Mouse (Mus musculus) spleen, postnatal 10 days (tissue): ENCODE results near the gene Scamp4.

Source experiments
- DNase-seq, 2 experiments: peaks; one replicate each; pipeline ENCODE4 v3.0.0; 2021 to 2022; ENCODE audit warnings: low spot score in 2 of 2

Scamp4 gene

DNA sequence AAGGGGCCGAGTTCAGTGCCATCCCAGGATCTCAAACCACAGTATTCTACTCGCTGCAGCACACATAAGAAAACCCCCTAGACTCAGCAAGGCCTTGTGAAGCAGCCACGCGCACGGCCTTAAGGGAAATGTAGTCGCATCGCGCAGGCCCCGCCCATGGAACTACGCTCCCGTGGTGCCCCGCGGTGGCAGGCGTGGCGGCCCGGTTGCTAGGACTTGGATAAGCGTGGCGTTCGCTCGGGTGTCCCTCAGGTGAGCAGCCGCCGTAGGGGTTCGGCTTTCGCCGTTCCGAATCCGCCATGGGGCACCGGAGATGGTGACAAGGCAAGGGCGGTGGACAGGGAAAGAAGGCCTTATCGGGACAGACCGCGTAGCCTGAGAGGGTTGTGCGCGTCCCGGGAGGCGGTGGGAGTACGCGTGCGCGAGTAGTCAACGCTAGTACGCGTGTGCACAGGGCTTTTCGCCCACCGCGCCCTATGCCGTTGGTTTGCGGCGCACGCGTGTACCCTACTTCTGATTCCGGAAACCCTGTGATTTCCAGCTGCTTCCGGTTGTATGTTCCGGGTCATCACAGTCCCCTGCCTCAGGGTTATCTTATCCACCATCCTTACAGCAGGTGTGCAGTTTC lies at the start of gene Scamp4, which contains the start of gene Adat3:
Gene Scamp4 (plus strand): TSS at position 175 of the 628 bp plus-strand sequence.
Gene Adat3 (plus strand): TSS at position 183 of the 628 bp plus-strand sequence.
- peak; percentile 95 to 96 for DNase-seq

DNA sequence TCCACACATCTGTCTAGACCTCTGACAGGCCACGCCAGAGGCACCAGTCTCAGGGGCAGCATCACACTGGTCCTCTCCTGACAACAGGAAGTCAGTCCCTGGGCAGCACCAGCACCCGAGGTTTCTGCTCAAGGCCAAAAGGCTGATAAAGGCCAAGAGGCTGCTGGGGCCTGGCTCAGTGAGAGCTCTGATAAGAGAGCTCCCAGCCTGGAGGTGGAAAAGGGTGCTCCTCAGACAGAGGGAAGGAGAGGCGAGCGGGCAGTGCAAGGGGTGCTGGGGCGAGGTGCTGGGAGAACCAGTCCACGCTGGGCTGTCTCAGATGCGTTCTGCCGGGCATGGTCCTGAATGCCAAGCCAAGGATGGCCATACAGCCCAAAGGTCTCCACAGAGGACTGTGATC lies 49.1 kb upstream of the Scamp4 start:
- peak; percentile 57 to 77 for DNase-seq

DNA sequence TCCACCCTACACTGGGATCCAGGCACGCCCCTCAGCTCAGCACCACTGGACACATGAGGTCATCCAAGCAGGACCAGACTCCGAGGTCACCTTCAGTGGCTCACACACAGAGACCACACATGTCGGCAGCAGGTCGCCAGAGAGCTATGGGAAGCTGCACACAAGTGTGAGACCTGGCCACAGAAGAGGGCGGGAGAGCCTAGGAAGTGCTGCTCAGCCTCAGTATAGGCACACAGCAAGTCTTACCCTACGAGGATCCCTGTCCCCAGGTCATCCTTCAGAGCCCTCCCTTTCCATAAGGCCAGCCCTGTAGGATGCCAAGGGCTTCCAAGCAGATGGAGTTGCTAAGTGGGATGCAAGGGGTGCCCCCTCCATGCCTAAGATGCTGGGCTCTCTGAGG lies 48.7 kb upstream of the Scamp4 start:
- no peak for DNase-seq

DNA sequence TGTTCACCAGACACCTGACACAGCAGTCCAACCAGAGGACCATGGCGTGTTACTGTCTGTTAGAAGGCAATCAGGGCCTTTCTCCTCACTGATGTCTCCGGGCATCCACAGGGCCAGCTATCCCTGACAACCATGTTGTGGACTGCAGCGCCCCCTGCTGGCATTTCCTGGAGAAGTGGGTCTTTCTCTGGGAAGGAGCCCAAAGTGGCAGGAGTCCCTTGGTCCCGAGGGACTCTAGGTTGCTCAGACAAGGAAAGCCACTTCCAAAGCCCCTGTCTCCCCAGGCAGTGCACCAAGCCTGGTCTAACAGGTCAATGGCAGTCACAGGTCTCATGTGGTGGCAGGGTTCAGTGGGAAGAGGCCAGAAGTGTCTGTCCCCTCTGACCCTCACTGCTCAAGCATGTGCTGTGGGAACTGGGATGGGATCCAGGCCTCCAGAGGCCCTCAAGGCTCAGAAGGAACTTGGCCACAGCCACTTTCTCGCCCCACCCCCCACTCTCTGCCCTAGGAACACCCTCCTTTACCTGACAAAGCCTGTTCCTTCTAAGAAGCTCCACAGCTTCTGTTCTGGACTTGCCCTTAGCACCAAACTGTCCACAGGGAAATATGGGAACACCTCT lies 45.2 kb upstream of the Scamp4 start:
- DNase-seq = peak; percentile 89 to 92

DNA sequence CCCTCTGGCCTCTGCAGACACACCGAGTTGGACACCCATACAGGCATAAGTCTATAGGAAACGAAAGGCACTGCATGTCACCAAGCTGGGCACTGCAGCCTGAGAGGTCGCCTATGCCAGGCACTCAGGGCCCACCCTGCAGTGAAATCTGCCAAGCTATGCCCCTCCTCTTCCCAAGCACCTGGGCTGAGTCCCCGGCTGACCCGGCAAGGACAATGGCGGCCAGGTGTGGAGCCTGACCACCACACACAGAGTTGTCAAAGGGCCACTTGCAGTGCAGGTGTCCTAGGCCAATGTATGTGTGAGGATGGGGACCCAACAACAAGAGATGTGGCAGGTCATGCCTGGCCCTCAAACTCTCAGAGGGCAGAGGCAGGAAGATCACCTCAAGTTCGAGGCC lies 43.2 kb upstream of the Scamp4 start:
- no peak for DNase-seq

DNA sequence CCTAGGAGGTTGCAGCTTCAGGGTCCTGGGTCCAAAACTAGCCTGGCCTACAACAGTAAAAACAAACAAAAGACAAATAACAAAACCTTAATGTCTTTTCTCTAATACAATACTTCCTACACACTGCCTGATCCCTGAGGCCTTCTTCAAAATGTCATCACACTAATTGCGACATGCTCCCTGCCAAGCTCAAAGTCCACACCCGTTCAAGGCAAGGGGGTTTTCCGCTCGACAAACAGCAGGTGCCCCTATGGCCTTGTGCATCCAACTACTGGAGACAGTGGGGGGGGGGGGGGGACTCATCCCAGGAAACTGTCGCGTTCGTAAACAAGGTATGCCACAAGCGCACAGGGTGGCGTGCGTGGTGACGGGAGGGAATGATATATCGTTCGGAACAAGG lies 42.1 kb upstream of the Scamp4 start:
- DNase-seq = no peak

DNA sequence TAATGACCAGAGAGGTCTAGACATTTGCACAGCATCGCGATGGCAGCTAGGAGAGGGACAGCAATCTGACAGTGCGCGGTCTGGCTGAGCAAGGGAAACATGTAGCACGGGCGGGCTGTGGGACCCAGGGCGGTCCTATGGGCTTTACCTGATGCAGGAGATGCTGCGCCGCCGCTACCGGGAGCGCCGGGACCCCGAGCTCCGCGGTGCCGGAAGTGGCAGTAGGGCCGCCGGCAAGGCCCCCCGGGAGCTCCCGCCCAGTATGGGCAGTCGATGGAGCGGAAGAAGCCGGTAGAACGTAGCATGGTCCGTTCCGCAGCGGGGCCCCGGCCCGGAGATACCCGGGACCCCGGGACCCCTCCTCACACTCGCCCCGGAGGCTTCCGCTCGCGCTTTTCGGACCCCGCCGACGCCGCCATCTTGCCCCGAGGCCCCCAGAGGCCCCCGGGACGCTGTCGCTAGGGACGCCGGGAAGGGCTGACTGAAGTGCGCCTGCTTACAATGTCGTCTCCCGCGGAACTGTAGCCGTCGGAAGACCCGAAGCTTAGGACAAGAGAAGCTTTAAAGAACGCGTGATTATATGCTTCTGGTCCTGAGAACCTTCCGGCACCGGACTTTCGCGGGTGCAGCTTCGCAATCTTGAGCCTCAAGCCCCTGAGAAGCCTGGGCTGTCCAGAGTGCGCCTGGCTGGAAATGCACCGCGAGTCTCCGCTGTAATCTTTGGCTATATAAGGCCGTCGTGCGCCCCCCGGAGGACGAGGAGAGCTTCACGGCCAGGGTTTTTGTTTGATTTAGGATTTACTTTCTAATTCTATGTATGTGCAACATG lies 41.3 kb upstream of the Scamp4 start, which contains the start of gene Rexo1:
Gene Rexo1 (minus strand): TSS at position 445 of the 829 bp plus-strand sequence.
- DNase-seq = peak; percentile 94 to 98

DNA sequence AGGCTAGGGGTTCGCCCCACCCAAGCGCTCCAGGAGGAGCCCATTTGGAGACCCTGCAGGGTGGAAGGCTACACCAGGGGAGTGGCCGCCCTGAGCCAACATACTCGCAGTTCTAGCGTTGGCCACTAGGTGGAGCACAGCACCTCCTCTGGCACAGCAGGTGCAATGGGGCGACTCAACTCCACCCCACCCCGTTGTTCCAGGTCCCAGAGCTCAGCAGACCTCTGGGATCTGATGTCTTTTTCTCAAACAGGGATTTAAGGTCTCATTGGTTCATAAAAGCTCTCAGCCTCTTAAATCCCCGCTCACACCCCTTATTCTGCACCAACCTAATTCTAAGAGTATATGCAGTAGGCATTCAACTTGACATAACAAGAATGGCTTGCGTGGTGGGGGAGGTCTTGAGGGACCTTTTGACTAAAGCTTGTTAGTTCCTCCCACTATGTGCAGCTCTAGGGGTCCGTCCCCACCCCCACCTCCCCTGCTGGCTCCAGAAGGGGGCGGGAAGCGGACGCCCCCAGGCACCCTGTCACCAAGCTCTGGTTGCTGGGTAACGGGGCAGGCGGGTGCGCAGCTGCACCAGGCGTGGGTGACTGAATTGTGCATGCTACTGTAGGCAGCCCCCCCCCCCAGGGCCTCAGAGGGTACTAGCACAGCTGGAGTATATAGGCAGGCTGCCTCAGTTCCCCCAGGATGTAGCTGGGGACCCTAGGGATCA lies 36.1 kb upstream of the Scamp4 start:
- peak; percentile 94 for DNase-seq

DNA sequence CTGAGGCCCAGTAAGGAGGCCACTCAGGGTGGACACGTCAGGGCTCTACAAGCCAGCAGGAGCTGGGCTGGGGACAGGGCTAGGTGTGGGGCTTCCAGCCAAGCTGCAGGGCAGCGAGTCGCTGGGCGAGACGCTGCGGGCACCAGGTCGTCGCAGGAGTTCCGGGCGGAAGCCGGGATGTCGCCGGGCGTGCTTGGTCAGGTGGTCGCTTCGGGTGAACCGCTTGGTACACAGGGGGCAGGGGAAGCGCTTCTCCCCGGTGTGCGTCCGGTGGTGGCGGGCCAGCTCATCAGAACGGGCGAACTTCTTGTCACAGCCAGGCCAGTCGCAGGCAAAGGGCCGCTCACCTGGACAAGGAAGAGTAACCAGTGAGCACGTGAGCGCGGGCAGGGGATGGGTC lies 33.8 kb upstream of the Scamp4 start:
- DNase-seq = no peak

DNA sequence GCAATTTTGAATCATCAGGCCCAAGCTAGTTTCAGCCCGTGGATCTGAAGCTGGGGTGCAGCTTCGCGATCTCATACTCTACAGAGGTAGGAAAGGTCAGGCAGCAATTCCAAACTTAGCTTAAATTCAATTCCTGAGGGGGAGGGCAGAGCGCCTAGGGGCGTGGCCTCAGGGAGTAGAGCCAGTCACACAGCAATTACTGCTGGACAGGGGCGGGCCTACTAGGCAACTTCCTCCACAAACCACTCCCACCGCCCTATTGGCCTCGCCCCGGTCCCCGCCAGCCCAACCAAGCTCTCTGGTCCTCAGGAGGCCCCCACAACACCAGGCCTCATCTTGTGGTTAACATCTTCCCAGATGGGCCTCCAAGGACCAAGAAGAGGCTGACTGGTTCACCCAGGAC lies 33.0 kb upstream of the Scamp4 start:
- peak; percentile 86 to 93 for DNase-seq

DNA sequence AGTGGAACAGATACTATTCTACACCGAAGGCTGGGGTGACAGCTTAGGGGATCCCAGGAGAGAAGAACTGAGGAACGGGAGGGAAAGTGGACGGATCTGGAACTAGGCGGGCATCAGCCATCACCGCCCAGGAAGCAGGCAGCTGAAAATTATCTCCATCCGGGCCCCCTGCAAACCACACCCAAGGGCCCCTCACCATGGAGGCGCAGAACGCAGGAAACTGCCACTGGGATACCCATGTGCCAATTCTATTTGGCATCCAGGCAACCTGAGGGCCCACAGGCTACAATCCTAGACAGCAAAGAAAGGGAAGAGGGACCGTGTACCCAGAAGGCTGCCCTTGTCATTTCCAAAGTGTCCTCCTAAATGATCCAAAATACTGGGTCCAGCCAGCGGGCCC lies 32.3 kb upstream of the Scamp4 start:
- peak; percentile 42 to 54 for DNase-seq

DNA sequence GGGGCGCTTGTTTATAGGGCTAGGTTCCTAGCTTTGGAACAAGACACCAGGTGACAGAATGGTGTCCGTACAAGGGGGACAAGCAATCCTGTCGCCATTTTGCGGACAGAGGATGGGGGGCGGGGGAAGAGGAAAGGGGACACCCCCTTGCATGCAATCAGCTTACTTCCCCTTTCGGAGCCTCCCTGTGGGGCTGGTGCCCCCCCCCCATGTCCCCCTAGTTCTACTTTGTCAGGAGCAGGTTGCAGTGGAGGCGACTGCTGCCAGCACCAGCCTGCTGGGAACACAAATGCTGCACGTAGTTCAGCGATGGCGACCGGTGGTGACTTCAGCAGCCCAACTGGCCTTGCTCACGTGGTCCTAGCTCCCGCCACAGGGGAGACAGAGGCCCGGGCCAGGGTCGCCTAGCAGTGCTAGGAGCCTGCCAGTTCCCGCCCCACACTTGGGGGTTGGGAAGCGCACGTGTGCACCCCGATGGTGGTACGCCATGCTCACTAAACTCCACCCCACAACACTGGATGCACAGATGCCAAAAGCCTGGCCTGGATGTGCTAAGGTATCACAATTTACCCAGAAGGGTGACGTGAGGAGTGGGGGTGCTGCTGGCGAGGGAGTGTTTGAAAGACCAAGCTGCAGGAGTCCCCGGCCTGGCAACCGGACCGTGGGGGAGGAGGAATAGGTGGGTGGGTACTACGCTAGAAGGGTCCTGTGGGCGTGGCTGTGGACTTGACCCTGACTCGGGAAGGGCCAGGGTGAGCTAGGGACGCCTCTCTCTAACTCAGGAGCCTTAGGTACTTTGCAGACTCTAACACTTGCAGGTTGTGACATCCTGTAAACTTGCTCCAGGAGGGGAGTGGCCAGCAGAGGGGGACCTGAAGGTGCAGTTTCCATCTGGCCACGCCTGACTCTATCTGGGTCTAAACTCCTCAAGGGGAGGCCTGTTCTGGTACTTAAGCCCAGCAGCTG lies 31.5 kb upstream of the Scamp4 start:
- peak; percentile 59 to 63 for DNase-seq

DNA sequence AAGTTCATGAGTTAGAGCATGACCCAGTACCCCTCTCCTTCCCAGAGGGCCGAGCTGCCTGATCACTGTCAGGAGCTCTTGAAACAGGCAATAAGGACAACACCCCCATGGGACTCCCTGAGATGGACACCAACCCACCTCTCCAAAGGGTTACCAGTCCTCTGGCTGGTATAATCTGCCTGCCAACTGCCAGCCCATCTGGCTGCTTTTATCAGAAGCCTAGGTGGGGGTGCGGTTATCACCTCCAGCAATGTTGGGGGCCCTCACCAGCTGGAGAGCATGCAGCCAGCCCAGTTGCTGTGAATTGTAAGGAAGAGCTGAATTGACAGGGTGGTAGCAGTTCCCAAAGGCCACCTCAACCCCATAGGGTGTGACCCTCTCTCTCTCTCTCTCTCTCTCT lies 30.2 kb upstream of the Scamp4 start:
- DNase-seq = peak; percentile 68

DNA sequence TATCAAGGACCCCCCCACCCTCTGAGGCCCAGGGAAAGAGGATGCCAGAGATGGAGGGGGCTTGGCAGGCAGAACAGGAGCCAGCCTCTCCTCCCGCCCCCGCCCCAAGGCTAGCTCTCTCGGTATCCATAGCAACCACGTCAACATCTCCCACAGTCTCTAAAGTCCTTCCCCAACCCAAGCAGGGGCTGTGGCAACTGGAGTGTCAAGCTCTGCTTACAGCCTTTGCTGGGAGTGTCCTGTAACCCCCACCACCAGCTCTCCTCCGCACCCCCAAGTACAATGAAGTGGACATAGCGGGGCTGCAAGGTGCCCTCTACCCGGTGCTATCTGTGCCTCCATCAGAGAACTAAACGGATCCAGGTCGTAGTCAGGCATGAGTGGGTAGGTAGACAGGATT lies 28.7 kb upstream of the Scamp4 start:
- no peak for DNase-seq

DNA sequence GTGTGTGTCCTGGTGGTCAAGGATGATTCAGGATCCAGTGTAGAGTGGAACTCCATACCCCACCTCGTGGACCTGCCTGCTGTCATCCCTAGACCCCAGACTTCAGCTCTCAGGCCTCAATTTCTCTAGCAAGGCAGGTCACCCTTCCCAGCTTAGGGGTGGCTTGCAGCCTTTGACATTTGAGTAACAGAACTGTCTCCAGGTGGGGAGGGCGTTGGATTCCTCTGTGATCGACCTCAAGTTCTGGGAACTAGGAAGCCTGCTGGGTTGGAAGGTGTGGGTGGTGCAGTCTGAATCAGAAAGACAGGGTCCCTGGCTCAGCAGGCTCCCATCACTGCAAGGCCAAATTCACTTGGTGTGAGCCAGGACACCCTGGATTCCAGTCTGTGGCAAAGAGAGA lies 27.8 kb upstream of the Scamp4 start:
- DNase-seq = no peak

DNA sequence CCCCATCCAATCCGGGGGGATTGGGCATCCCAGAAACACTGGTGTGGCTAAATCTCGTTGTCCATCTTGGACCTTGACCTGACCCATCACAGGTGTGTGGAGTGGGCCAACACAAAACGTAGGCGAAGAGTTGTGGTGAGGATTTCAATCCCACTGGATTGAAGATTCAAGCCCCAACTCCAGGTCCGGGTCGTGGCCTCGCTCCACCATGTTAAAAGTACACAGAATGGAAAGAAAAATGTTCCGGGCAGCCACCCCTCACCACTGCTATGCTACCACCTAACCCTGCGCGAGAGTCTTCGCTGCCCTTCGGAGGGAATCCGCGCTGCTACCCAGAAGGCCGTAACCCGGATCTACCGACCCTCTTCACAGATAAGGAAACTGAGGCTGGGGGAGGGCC lies 26.7 kb upstream of the Scamp4 start:
- DNase-seq = peak; percentile 30 to 39

DNA sequence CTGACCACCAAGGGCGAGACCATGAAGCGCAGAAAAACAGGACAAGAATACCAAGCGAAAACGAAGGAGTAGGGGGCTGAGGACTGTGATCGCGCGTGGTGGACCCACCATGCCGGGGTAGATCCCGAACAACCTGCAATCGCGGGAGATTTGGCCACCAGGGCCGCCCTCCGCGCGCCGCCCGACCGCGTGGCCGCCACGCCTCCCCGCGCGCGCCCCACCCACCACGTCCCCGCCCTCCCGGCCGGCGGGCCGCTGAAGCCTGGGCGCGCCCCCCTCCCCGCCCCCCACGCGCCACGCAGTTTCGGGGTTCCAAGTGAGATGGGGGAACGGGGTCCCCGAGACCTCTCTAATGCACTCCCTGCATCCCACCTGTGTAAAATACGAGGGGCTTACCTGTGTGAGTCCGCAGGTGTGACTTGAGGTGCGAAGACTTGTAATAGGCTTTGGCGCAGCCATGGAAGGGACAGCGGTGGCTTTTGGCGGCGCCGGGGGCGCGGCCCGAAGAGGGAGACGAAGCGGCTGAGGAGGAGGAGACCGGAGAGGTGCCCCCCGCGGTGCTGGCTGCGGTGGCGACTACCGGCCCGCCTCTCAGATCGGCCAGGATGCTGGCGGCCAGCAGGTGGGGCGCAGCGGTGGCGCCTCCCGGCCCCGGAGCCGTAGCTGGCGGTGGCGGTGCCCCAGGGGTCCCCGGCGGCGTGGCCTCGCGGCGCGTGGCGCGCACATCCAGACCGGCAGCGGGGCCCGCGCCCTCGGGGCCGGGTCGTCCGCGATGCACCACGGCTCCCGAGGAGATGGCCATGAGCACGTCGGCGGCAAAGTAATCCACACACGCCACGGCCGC lies 26.1 kb upstream of the Scamp4 start:
- DNase-seq = peak; percentile 71 to 82

DNA sequence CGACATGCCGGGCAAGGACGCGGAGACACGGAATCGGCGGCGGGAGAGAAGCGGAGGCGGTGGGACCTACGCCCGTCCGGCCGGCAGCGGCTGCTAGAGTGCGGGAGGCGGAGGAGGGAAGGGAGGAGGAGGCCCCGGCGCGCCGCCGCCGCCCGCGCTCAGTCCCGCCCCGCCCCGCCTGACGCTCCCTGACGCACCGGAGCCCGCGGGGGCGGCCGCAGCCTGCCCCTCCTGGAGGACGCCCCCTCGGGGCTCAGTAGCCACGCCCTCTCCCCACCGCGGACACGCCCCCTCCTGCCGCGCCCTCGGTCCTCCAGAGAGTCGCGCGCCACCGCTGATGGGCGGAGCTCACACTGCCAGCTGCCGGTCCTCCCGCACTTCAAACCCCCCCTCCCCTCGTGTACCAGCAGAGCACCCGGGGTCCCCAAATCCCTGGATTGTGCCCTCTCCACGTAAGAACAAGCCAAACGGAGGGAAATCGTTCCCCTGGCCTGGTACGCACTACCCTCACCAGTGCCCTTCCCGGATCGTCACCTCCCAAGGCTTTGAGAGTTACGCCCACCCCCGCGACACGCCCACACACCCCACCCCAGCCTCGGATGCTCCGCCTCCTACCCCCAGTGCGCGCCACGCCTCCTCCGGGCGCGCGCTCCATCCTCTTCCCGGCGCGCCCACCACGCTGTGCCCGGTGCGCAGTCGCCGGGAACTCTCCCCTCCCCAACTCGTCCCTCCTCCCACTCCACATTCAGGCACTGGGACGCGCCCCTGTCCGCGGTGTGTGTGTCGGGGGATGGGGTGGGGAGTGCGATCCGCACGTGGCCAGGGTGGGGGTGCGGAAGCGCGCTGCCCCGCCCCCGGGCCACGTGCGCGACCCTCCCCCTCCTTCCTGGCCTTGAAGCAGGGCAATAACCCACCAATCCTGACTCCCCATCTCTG lies 25.2 kb upstream of the Scamp4 start, which contains the start of gene Klf16:
Gene Klf16 (minus strand): TSS at position 127 of the 936 bp plus-strand sequence.
- peak; percentile 99 for DNase-seq
